Mouse (Mus musculus) gastrocnemius, adult 2 months (tissue): ENCODE measurements around the gene Ror2. TPM values are rescaled to one million over a fixed set of nuclear protein-coding genes. Genes with fewer than 3 reads are reported as not detected.

Experiments used
- DNase-seq: peaks from one replicate; pipeline ENCODE4 v3.0.0; 2022
- H3K27ac ChIP-seq: fragments of 200-600 bp; 2 replicates; pipeline ENCODE4 v1.8.1; 2022; ENCODE audit warnings: mild to moderate bottlenecking
- H3K4me3 ChIP-seq: fragments of 200-600 bp; 2 replicates; pipeline ENCODE4 v1.8.1; 2022; ENCODE audit warnings: mild to moderate bottlenecking, moderate library complexity
- CTCF ChIP-seq: fragments of 200-600 bp; IDR thresholded peaks from 2 replicates; pipeline ENCODE4 v1.8.1; 2022; ENCODE audit warnings: antibody characterized with exemption, mild to moderate bottlenecking, moderate library complexity
- intact Hi-C: fragments of 180-260 bp; cut with DNase I; formaldehyde crosslinking; loops from one replicate; pipeline ENCODE4 v1.15.1; 2025
- total RNA-seq, 2 experiments: library from RNA; stranded (reverse); gene quantifications; 2 replicates each; pipeline ENCODE4 v1.2.3; 2021

The Ror2 gene
- total RNA-seq, 2 experiments from 2014 or later = 0.20 to 0.84 TPM

DNA sequence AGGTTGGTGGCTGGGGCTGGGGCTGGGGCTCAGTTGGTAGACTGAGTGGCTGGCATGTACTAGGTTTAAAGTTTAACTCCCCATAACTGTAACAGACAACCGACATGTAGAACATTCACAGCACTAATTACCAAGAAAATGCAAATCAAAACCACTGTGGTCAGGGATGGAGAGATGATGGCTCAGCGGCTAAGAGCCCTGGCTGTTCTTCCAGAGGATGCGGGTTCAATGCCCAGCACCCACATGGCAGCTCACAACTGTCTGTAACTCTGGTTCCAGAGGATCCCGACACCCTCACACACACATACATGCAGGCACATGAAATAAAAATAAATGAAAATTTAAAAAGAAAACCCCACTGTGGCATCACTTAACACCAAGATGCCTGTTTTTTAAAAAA is 18.8 kb downstream of the Ror2 start:
- no peak overlapping the region for H3K4me3 ChIP-seq
- DNase-seq = no peak
- intact Hi-C loops = no loop called here
- no peak for TF ChIP-seq CTCF
- no peak overlapping the region for H3K27ac ChIP-seq

DNA sequence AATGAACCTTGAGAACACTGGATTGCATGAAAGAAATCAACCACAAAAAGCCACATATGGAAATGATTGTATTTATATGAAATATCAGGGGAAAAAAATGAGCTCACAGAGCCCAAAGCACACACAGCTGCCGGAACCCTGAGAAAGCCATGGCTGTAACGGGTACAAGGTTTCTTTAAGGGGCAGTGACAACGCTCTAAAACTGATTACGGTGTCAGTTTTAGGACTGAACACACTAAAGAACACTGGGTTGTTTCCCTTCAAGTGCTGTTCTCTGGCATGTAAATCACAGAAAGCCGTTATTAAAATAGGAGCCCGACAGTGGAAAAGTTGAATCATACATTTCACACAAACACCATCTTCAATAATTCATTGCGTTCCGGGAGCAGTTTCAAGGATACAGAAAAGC is 19.4 kb downstream of the Ror2 start:
- peak overlapping the region; percentile 12; the same call in 1 of the 2 replicates for H3K27ac ChIP-seq
- intact Hi-C loops = no loop called here

DNA sequence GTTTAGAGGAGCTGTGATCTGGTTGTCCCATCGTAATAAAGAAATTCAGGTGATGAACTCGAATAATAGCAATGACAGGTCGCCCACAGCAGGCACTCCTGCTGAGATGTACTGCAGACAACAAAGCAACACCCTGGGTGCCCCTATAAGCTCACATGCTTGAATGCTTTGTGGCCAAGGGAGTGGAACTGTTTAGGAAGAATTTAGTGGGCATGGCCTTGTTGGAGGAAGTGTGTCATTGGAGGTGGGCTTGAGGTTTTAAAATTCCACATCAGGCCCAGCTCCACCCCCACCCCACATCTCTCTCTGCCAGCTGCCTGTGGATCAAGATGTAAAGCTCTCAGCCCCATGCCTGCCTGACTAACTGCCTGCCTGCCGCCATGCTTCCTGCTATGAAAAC is 21.0 kb downstream of the Ror2 start:
- H3K27ac ChIP-seq = no peak overlapping the region
- TF ChIP-seq CTCF = no peak
- no peak overlapping the region for H3K4me3 ChIP-seq
- intact Hi-C loops = no loop called here
- no peak for DNase-seq

More for the DNA sequence above, 19.4 kb downstream of the Ror2 start:
- DNase-seq = no peak
- TF ChIP-seq CTCF = no peak
- peak overlapping the region; percentile 1; the same call in 1 of the 2 replicates for H3K4me3 ChIP-seq

DNA sequence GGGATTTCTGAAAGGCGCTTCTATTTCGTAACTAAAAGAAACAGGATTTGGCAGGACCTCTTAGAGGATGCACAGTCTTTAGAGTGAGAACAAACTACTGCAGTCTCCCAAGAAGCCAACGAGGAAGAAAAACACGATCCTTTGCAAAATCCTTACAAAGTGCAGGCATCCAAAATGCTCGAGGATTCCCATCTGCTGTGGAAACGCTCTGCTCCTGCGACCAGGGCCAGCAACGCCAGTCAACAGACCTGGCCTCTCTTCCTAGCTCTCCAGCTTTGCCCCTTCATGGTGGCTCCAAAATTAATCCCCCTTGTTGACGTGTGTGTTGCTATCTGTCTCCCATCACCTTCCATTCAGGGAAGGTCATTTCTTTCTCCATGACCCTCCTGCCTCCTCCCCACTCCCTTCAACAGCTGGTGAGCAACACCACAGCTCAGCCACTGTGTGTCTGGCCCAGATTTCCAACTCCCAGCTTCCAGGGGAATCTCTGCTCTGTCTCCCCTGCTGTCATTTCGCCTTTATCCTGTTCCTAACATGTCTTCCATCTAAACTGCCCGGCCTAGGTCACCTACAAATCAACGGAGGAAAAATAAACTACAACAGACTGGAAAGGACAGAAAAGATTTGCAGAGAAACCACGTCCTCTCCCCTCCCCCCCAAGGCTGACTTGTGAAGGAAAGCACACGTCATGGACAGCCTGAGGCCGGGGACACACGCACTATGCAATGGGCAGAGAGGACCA is 23.2 kb downstream of the Ror2 start:
- intact Hi-C loops = no loop called here
- Histone ChIP-seq H3K4me3 (no peak overlapping the region), H3K27ac (peak overlapping the region; percentile 61)
- DNase-seq = no peak
- TF ChIP-seq CTCF = no peak

DNA sequence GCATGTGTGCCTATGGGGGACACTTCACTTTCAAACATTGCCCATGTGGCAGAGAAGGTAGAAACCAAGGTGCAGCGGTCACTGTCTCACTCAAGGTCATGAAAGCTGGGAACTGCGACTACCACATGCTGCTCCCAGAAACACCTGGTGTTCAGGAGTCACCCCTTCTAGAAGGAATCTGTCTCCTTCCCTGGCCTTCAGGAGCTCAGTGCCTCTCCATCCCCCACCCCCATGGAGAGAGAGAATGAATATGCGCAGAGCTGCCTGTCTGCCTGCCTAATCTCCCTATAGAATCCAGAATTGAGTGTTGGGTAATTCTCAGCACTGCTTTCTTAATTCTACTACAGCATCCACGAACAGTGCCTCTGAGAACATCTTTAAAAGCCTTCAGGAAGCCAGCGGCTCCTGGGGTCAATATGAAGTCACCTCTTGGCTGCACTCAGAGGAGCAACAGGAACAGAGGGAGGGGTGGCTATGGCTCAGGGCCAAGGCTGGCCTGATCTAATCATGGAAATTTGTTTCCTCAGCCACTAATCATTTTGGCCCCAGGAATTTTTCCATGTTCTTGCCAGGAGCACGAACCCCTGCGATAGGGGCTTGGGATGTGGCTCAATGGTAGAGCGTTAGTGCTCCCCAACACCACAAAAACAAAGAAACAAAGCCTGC is 24.7 kb downstream of the Ror2 start:
- Histone ChIP-seq H3K4me3 (no peak overlapping the region), H3K27ac (peak overlapping the region; percentile 51)
- intact Hi-C loops = no loop called here
- no peak for TF ChIP-seq CTCF
- peak; percentile 85 for DNase-seq

DNA sequence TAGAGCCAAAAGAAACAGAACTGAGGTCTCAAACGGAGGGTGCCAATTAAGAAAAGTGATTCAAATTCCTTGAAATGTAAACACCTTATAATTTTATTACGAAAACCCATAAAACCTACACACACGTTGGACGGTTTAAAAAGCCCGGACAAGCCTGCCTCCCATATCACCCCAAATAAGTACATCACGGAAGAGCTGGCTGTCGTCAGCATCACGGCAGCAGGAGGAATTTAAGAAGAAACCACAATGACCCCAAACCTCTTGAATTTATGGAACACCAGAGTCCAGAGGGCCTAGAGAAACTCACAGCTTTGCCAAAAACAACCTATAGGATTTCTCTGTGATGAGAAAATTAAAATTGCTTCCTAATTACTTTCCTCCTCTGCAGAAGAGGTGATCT is 27.0 kb downstream of the Ror2 start:
- TF ChIP-seq CTCF = no peak
- intact Hi-C loops = no loop called here
- Histone ChIP-seq H3K4me3 (no peak overlapping the region), H3K27ac (no peak overlapping the region)
- DNase-seq = no peak

DNA sequence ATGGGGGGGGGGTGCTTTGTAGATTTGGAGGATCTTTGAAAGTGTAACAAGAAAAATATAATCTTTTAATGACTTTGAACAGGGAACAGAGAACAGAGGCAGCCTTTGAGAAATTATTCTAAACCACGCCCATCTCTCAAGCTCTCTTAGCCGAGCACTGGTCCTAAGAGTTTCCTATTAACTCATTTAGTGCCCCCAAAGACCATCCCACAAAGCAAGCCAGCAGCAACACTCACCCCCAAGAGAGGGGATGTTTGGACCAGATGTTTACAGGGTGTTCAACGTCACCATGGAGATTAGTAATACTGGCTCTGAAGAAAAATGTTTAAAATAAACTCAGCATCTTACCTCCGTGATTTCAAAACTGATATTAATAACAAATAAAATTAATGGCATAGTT is 27.4 kb downstream of the Ror2 start:
- intact Hi-C loops = no loop called here
- no peak for DNase-seq
- H3K27ac ChIP-seq = no peak overlapping the region
- no peak for TF ChIP-seq CTCF
- no peak overlapping the region for H3K4me3 ChIP-seq

DNA sequence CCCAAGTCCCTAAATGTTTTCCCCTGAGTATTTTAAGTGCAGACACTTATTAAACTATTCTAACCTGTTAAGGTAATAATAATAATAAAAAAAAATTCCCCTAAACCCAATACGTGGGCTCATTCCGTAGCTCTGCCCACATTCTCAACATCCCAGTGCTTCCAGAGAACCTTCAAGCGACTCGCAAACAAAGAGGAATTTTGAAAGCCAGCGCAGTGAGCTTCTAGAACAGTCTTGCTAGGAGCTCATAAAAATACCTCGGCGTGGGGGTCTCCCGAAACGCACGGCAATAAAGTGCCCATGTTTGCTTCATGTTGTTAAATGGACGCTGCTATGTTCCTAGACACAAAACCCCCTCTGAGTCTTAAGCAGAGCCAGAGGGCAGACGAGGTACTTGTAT is 32.7 kb downstream of the Ror2 start:
- no peak for TF ChIP-seq CTCF
- no peak for DNase-seq
- Histone ChIP-seq H3K27ac (no peak overlapping the region), H3K4me3 (no peak overlapping the region)
- intact Hi-C loops = no loop called here

DNA sequence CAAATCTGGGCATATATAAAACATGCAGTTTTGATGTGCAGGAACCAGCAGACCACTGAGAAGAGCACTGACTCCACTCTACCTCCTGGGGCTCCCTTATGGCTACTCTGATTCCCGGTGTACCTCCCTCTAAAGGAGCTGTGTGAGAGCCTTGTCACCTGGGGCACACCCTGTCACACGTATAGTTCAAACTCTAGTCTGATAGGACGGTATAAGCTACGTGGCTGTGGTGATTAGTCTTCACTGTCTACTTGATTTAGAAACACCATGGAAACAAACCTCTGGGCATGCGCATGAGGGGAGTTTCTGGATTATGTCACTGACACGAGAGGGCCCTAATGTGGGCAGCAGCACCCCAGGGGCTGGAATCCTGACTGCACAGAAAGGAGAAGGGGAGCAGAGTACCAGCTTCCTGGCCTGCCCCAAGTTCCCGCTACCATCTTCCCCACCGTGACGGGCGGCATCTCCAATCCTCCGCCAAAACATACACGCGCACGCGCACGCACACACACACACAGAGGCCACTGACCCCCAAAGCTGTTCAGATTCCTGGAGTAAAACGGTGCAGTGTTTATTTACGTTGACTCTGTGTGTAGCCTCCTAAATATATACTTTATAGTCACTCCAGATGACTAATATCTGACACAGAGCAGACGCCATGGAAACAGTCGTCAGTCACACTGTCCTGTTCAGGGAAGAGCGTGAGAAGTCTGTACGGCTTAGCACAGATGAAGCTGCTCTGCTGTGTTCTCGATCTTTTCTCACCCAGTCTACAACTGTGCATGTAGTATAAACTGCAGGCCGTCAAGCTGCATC is 37.1 kb downstream of the Ror2 start:
- DNase-seq = no peak
- intact Hi-C loops = no loop called here
- TF ChIP-seq CTCF = no peak
- no peak overlapping the region for H3K4me3 ChIP-seq
- no peak overlapping the region for H3K27ac ChIP-seq

DNA sequence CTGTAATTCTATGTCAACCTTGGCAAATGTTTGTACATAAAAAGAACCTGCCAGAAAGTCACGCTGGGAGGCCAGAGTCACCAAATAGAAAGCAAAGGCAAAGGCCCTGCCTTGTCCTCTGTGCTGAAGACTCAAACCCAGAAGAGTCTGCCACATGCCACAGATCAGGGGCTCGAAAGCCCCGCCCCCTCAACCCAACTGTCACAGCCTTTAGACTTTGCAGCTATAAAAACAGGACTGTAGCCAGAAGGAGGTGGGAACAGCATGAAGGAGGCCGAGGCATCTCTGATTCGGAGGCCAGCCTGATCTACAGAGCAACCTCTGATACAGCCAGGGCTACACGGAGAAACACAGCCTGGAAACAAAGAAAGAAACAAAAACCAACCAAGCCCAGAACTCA is 37.8 kb downstream of the Ror2 start:
- DNase-seq = no peak
- H3K27ac ChIP-seq = no peak overlapping the region
- H3K4me3 ChIP-seq = no peak overlapping the region
- intact Hi-C loops = no loop called here
- TF ChIP-seq CTCF = no peak

DNA sequence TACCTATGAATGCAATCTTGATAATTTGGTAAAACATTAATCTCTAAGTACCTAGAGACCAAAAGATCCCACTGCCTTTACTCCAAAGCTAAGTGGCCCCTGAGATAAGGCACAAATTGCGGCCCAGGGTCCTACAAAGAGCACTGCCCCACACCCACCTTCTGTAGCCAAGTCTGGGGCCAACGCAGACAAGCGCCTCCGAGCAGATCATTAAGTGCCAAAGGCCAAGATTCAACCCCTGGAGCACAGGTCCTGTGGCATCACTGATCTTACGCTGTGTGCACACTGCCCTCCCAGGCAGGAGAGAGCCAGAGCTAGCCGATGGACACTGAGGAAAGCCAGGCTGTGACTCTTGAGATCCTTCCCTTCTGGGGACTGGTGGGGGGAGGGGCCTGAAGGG is 38.7 kb downstream of the Ror2 start:
- no peak for TF ChIP-seq CTCF
- intact Hi-C loops = no loop called here
- no peak overlapping the region for H3K27ac ChIP-seq

DNA sequence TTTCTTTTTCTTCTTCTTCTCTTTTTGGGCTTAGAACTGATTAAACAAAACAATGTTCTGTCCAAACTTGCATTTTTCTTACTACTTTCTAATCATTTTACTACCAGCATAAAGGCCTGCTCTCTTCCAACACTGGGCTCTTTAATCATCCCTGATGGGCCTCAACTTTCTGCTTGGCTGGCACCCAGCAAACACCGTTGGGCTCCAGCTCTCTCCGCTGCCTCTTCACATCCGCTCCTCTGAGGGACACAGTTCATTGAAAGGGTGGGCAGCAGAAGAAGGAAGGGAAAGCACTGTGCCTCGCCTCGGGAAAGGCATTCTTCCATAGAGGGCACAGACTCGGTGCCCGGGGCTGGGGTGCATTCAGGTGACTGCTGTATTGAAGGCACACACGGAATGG is 41.8 kb downstream of the Ror2 start:
- Histone ChIP-seq H3K4me3 (no peak overlapping the region), H3K27ac (no peak overlapping the region)
- TF ChIP-seq CTCF = no peak
- DNase-seq = no peak
- intact Hi-C loops = no loop called here

More for the DNA sequence above, 38.7 kb downstream of the Ror2 start:
- DNase-seq = no peak
- H3K4me3 ChIP-seq = no peak overlapping the region

DNA sequence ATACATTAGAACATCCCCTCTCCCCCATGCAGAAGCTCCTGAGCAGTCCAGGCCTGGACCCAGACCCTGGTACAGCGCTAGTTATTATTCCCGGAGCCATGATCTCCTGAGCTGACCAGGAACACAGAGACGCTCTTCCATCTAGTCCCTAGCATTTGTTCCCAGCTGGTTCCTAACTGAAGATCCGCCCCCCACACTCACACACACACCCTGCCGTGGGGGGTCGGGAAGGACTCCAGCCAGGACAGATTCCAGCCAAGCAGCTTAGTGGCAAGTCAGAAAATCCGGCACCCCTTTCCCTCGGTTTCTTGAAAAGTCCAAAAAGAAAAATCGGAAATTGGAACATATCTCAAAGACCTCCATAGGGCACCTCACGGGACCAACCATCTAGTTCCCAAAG is 48.5 kb downstream of the Ror2 start:
- TF ChIP-seq CTCF = no peak
- intact Hi-C loops = no loop called here

More for the DNA sequence above, 48.5 kb downstream of the Ror2 start:
- Histone ChIP-seq H3K27ac (no peak overlapping the region), H3K4me3 (no peak overlapping the region)
- no peak for DNase-seq
